Mouse (Mus musculus) neural tube, embryonic 11.5 days (tissue): ENCODE results near the gene Olfr1423. TPM values are rescaled to one million over a fixed set of nuclear protein-coding genes. Genes with fewer than 3 reads are reported as not detected.
"Not testable (repeated sequence)": the region's sequence is repeated elsewhere in the genome, so short reads cannot be mapped to it uniquely, and the experiment has no call there.

Experiments used
- ATAC-seq: fragments of 200-750 bp; cut with Nextera tagmentation; 2 replicates; pipeline ENCODE4 v1.8.0; 2017; ENCODE audit warnings: moderate number of reproducible peaks, mild to moderate bottlenecking, moderate TSS enrichment, moderate library complexity; ENCODE audit not compliant: insufficient read depth, low FRiP score, low TSS enrichment
- DNase-seq: peaks from one replicate; pipeline ENCODE4 v3.0.0-alpha.2; 2015; ENCODE audit warnings: low spot score
- H3K27ac ChIP-seq: fragments of 300-500 bp; sonication (generic); 2 replicates; pipeline ENCODE4 v1.5.1; 2014; ENCODE audit warnings: low read depth, mild to moderate bottlenecking, low read length
- H3K27me3 ChIP-seq: fragments of 300-500 bp; sonication (generic); 2 replicates; pipeline ENCODE4 v1.6.1; 2014; ENCODE audit warnings: mild to moderate bottlenecking, low read length, mixed read lengths; ENCODE audit not compliant: control insufficient read depth, insufficient read depth
- H3K36me3 ChIP-seq: fragments of 300-500 bp; sonication (generic); 2 replicates; pipeline ENCODE4 v1.6.1; 2014; ENCODE audit warnings: mild to moderate bottlenecking, low read length, moderate library complexity, mixed read lengths; ENCODE audit not compliant: control insufficient read depth, insufficient read depth
- H3K4me1 ChIP-seq: fragments of 300-500 bp; sonication (generic); 2 replicates; pipeline ENCODE4 v1.6.1; 2014; ENCODE audit warnings: low read length, mixed read lengths; ENCODE audit not compliant: control insufficient read depth, insufficient read depth
- H3K4me2 ChIP-seq: fragments of 300-500 bp; sonication (generic); 2 replicates; pipeline ENCODE4 v1.6.1; 2014; ENCODE audit warnings: low read depth, mild to moderate bottlenecking, moderate library complexity
- H3K4me3 ChIP-seq: fragments of 300-500 bp; sonication (generic); 2 replicates; pipeline ENCODE4 v1.5.1; 2014; ENCODE audit warnings: low read depth, low read length
- H3K9ac ChIP-seq: fragments of 300-500 bp; sonication (generic); 2 replicates; pipeline ENCODE4 v1.6.1; 2014; ENCODE audit warnings: mild to moderate bottlenecking, low read length
- H3K9me3 ChIP-seq: fragments of 300-500 bp; sonication (generic); 2 replicates; pipeline ENCODE4 v1.6.1; 2016; ENCODE audit warnings: low read length; ENCODE audit not compliant: control insufficient read depth
- WGBS: fragments of 180-500 bp; shearing (Covaris S2); extraction: QIAGEN DNeasy Blood & Tissue Kit; methylation state at CpG from one replicate; pipeline ENCODE4 v1.1.7; 2014; 5-methylcytosine and 5-hydroxymethylcytosine counted together
- polyA plus RNA-seq: library from polyadenylated mRNA; unstranded; fragments of >200 nt; fragmentation: Nextera tagmentation; extraction: Ambion mirVana; gene quantifications from 2 replicates; pipeline ENCODE4 v1.2.1, GENCODE M21; 2014

Olfr1423 gene
- polyA plus RNA-seq, 1 experiment from 2014 or later = not detected

DNA sequence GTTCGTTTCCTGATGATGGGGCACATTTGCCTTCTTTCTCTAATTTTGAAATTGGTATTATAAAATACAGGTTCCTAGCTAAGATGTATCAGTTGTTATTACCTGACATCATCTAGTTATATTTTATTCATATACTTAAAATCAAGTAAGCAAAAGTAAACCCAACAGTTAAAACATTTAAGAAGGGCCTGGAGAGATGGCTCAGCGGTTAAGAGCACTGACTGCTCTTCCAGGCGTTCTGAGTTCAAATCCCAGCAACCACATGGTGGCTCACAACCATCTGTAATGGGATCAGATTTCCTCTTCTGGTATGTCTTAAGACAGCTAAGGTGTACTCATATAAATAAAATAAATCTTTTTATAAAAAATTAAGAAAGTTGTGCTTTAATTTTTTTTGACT, 53.3 kb downstream of the Olfr1423 start:
- H3K27ac ChIP-seq = no peak overlapping the region
- ATAC-seq = no peak
- H3K27me3 ChIP-seq = no peaks in the 10 kb centered on the region
- no peak for DNase-seq
- 93% methylated on average over 3 of the region's 3 CpGs for WGBS
- no peaks in the 10 kb centered on the region for H3K9me3 ChIP-seq
- no peak overlapping the region for H3K4me3 ChIP-seq
- peaks cover 15% of the 10 kb centered on the region for H3K36me3 ChIP-seq
- H3K4me1 ChIP-seq = no peaks in the 10 kb centered on the region
- no peak overlapping the region for H3K4me2 ChIP-seq
- no peak overlapping the region for H3K9ac ChIP-seq

DNA sequence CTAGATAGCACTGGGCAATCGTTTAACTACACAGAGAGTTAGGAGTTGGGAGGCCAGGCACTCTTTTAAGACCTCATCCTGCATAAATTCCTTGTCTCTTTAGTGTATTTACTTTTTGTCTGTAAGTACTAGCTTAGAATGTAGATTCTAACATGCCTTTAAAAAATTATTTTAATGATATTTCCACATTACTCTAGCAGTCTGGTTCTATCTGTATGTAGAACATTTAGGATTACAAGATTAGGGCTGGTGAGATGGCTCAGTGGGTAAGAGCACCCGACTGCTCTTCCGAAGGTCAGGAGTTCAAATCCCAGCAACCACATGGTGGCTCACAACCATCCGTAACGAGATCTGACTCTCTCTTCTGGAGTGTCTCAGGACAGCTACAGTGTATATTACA, 56.5 kb downstream of the Olfr1423 start:
- not testable (repeated sequence) for DNase-seq, H3K4me2 ChIP-seq, ATAC-seq, H3K27me3 ChIP-seq, H3K9ac ChIP-seq, H3K4me3 ChIP-seq, H3K4me1 ChIP-seq, H3K27ac ChIP-seq, H3K9me3 ChIP-seq
- 92% methylated on average over 5 of the region's 5 CpGs for WGBS
- peaks cover 18% of the 10 kb centered on the region for H3K36me3 ChIP-seq

Other genes with a start within 250 kb of the Olfr1423 start
- gene Stx3, start 221.9 kb downstream of the Olfr1423 start, polyA plus RNA-seq = 6.0 and 6.4 TPM in 2 replicates
- not detected in 2 replicates for gene Olfr1417, start 202.1 kb downstream of the Olfr1423 start, polyA plus RNA-seq
- gene Olfr1418, start 180.3 kb downstream of the Olfr1423 start, polyA plus RNA-seq = not detected in 2 replicates
- gene Olfr1419, start 166.2 kb downstream of the Olfr1423 start, polyA plus RNA-seq = not detected in 2 replicates
- not detected in 2 replicates for gene Olfr1420, start 154.8 kb downstream of the Olfr1423 start, polyA plus RNA-seq
- gene Patl1, start 128.9 kb downstream of the Olfr1423 start, polyA plus RNA-seq = 24.7 and 25.7 TPM in 2 replicates
- 6.6 and 6.7 TPM in 2 replicates for gene Osbp, start 75.4 kb downstream of the Olfr1423 start, polyA plus RNA-seq
- not detected in 2 replicates for gene Olfr1424, start 21.4 kb upstream of the Olfr1423 start, polyA plus RNA-seq
- not detected in 2 replicates for gene Olfr1425, start 36.4 kb upstream of the Olfr1423 start, polyA plus RNA-seq
- gene Olfr1426, start 50.7 kb upstream of the Olfr1423 start, polyA plus RNA-seq = not detected in 2 replicates
- not detected in 2 replicates for gene Olfr1427, start 62.0 kb upstream of the Olfr1423 start, polyA plus RNA-seq
- gene Olfr1428, start 74.6 kb upstream of the Olfr1423 start, polyA plus RNA-seq = not detected in 2 replicates
- gene Olfr76, start 81.9 kb upstream of the Olfr1423 start, polyA plus RNA-seq = not detected in 2 replicates
- gene Olfr1555-ps1, start 128.8 kb upstream of the Olfr1423 start, polyA plus RNA-seq = not detected in 2 replicates
- not detected in 2 replicates for gene Olfr1431, start 159.3 kb upstream of the Olfr1423 start, polyA plus RNA-seq
- not detected in 2 replicates for gene Olfr1432, start 191.3 kb upstream of the Olfr1423 start, polyA plus RNA-seq
- gene Olfr262, start 200.3 kb upstream of the Olfr1423 start, polyA plus RNA-seq = not detected in 2 replicates
- not detected in 2 replicates for gene Olfr235, start 219.7 kb upstream of the Olfr1423 start, polyA plus RNA-seq
- gene Olfr1434, start 238.5 kb upstream of the Olfr1423 start, polyA plus RNA-seq = not detected in 2 replicates